Mouse (Mus musculus): Measurements from ENCODE around the gene Fgfr2. TPM values are rescaled to one million over a fixed set of nuclear protein-coding genes. Genes with fewer than 3 reads are reported as not detected.

The Fgfr2 gene
- total RNA-seq, 1 experiment: 37.5 TPM

DNA sequence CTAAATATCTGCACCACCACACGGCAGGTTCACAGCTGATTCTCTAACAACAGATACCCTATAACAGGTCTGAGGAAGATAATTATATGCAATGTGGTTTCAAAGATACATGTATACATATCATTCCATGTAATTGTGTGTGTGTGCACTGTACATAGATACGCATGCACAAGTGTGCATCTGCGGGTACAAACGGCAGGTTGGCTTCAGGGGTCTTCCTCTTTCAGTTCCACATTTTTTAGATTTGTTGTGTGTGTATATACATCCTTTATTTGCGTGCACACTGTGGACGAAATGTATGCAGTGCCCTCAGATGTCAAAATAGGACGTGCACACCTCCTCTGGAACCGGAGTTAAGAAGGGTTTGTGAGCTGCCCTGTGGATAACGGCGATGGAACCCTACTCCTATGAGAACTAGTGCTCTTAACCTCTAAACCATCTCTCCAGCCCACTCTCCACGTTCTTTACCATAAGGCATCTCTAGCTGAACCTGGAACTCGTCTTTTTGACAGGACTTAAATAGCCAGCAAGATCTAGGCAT is 2575.4 kb downstream of the Fgfr2 start:
- Histone ChIP-seq H3K27ac (ENCODE audit: insufficient read depth, low read depth, low read length, poor library complexity, severe bottlenecking) (no peak overlapping the region), H3K4me1 (ENCODE audit: control insufficient read depth in 2 of 2, insufficient read depth in 2 of 2, low read length in 2 of 2, poor library complexity in 1 of 2) (peaks cover 1 to 8% of the 10 kb centered on the region in 2 experiments; a peak in 2 of 4 replicates), H3K36me3 (ENCODE audit: control insufficient read depth, insufficient read depth, low read length, poor library complexity, severe bottlenecking) (peaks cover 10% of the 10 kb centered on the region), H3K9ac (ENCODE audit: insufficient read depth, low read depth, low read length, poor library complexity, severe bottlenecking) (no peak overlapping the region), H3K9me3 (ENCODE audit: control insufficient read depth, insufficient read depth, low read depth, low read length) (no peaks in the 10 kb centered on the region), H3K4me3 (ENCODE audit: insufficient read depth in 1 of 2, low read depth in 1 of 2, low read length in 2 of 2, poor library complexity in 1 of 2, severe bottlenecking in 1 of 2) (peak overlapping the region in 1 of 2 experiments; percentile 86; a peak in 2 of 4 replicates)
- DNase-seq (ENCODE audit: low read depth, low spot score): no peak
- in situ Hi-C loops (cut with MboI; ENCODE audit: low sequenced_read_pairs in 2 of 2, unreplicated experiment in 2 of 2): no loop called here
- no peak for TF ChIP-seq ZNF384 (IDR thresholded peaks at IDR 0.05; ENCODE audit: low read depth, low read length)

- Histone ChIP-seq H3K9ac (ENCODE audit: insufficient read depth, low read depth, low read length, poor library complexity, severe bottlenecking) (peak overlapping the region; percentile 98), H3K27ac (ENCODE audit: insufficient read depth, low read depth, low read length, poor library complexity, severe bottlenecking) (peak overlapping the region; percentile 93), H3K4me3 (ENCODE audit: insufficient read depth in 1 of 2, low read depth in 1 of 2, low read length in 2 of 2, poor library complexity in 1 of 2, severe bottlenecking in 1 of 2) (peak overlapping the region; percentile 86 to 90), H3K36me3 (ENCODE audit: control insufficient read depth, insufficient read depth, low read length, poor library complexity, severe bottlenecking) (peaks cover 10% of the 10 kb centered on the region), H3K4me1 (ENCODE audit: control insufficient read depth in 2 of 2, insufficient read depth in 2 of 2, low read length in 2 of 2, poor library complexity in 1 of 2) (peaks cover 0 to 8% of the 10 kb centered on the region in 2 experiments; a peak in 1 of 4 replicates), H3K9me3 (ENCODE audit: control insufficient read depth, insufficient read depth, low read depth, low read length) (no peaks in the 10 kb centered on the region)
- TF ChIP-seq HCFC1 (IDR thresholded peaks at IDR 0.05; ENCODE audit: borderline replicate concordance, insufficient read depth, low read length): peak; percentile 68; the same call in 1 of the 2 replicates
- 0 out of 2 replicates have a peak, but pooled peaks have one; percentile 21 for TF ChIP-seq ZNF384 (IDR thresholded peaks at IDR 0.05; ENCODE audit: low read depth, low read length)
- no peak for TF ChIP-seq MAFK (IDR thresholded peaks at IDR 0.05; ENCODE audit: insufficient read depth, low read depth, low read length)
- TF ChIP-seq ZC3H11A (IDR thresholded peaks at IDR 0.05; ENCODE audit: borderline replicate concordance, low read depth, low read length): no peak
- TF ChIP-seq CHD2 (IDR thresholded peaks at IDR 0.05; ENCODE audit: low read depth, low read length): no peak
- in situ Hi-C loops (cut with MboI; ENCODE audit: low sequenced_read_pairs in 2 of 2, unreplicated experiment in 2 of 2): no loop called here
- peak; percentile 91 for DNase-seq (ENCODE audit: low read depth, low spot score)
These were observed 2576.2 kb downstream of the Fgfr2 start for GRCm38 (mm10) chr7:130546791-130547484.

- TF ChIP-seq ZNF384 (IDR thresholded peaks at IDR 0.05; ENCODE audit: low read depth, low read length) (no peak), MAFK (IDR thresholded peaks at IDR 0.05; ENCODE audit: insufficient read depth, low read depth, low read length) (no peak), CHD2 (IDR thresholded peaks at IDR 0.05; ENCODE audit: low read depth, low read length) (no peak), HCFC1 (IDR thresholded peaks at IDR 0.05; ENCODE audit: borderline replicate concordance, insufficient read depth, low read length) (no peak), ZC3H11A (IDR thresholded peaks at IDR 0.05; ENCODE audit: borderline replicate concordance, low read depth, low read length) (no peak)
- Histone ChIP-seq H3K27ac (ENCODE audit: insufficient read depth, low read depth, low read length, poor library complexity, severe bottlenecking) (peak overlapping the region; percentile 93), H3K4me3 (ENCODE audit: insufficient read depth in 1 of 2, low read depth in 1 of 2, low read length in 2 of 2, poor library complexity in 1 of 2, severe bottlenecking in 1 of 2) (peak overlapping the region; percentile 86 to 90), H3K36me3 (ENCODE audit: control insufficient read depth, insufficient read depth, low read length, poor library complexity, severe bottlenecking) (peaks cover 14% of the 10 kb centered on the region), H3K9me3 (ENCODE audit: control insufficient read depth, insufficient read depth, low read depth, low read length) (no peaks in the 10 kb centered on the region), H3K9ac (ENCODE audit: insufficient read depth, low read depth, low read length, poor library complexity, severe bottlenecking) (peak overlapping the region; percentile 98), H3K4me1 (ENCODE audit: control insufficient read depth in 2 of 2, insufficient read depth in 2 of 2, low read length in 2 of 2, poor library complexity in 1 of 2) (peaks cover 0 to 8% of the 10 kb centered on the region in 2 experiments; a peak in 1 of 4 replicates)
- DNase-seq (ENCODE audit: low read depth, low spot score): no peak
- in situ Hi-C loops (cut with MboI; ENCODE audit: low sequenced_read_pairs in 2 of 2, unreplicated experiment in 2 of 2): no loop called here
These were observed 2576.7 kb downstream of the Fgfr2 start for GRCm38 (mm10) chr7:130546421-130546790.

- H3K27ac ChIP-seq (ENCODE audit: insufficient read depth, low read depth, low read length, poor library complexity, severe bottlenecking): no peak overlapping the region; the same call in 1 of the 2 replicates
- H3K4me1 ChIP-seq (ENCODE audit: control insufficient read depth in 2 of 2, insufficient read depth in 2 of 2, low read length in 2 of 2, poor library complexity in 1 of 2): peaks cover under 1 to 9% of the 10 kb centered on the region in 2 experiments; a peak in 1 of 4 replicates
- no peak for TF ChIP-seq ZC3H11A (IDR thresholded peaks at IDR 0.05; ENCODE audit: borderline replicate concordance, low read depth, low read length)
- no peak for TF ChIP-seq ZNF384 (IDR thresholded peaks at IDR 0.05; ENCODE audit: low read depth, low read length)
- no peak for TF ChIP-seq MAFK (IDR thresholded peaks at IDR 0.05; ENCODE audit: insufficient read depth, low read depth, low read length)
- TF ChIP-seq CHD2 (IDR thresholded peaks at IDR 0.05; ENCODE audit: low read depth, low read length): no peak
- TF ChIP-seq HCFC1 (IDR thresholded peaks at IDR 0.05; ENCODE audit: borderline replicate concordance, insufficient read depth, low read length): no peak
- no peak for DNase-seq (ENCODE audit: low read depth, low spot score)
- H3K9me3 ChIP-seq (ENCODE audit: control insufficient read depth, insufficient read depth, low read depth, low read length): no peaks in the 10 kb centered on the region
- H3K9ac ChIP-seq (ENCODE audit: insufficient read depth, low read depth, low read length, poor library complexity, severe bottlenecking): peak overlapping the region; percentile 98; the same call in 1 of the 2 replicates
- H3K4me3 ChIP-seq (ENCODE audit: insufficient read depth in 1 of 2, low read depth in 1 of 2, low read length in 2 of 2, poor library complexity in 1 of 2, severe bottlenecking in 1 of 2): peak overlapping the region; percentile 86 to 90
- H3K36me3 ChIP-seq (ENCODE audit: control insufficient read depth, insufficient read depth, low read length, poor library complexity, severe bottlenecking): peaks cover 17% of the 10 kb centered on the region
- in situ Hi-C loops (cut with MboI; ENCODE audit: low sequenced_read_pairs in 2 of 2, unreplicated experiment in 2 of 2): no loop called here
These were observed 2577.3 kb downstream of the Fgfr2 start for GRCm38 (mm10) chr7:130545893-130546292.
